Mouse (Mus musculus) lung, embryonic 16.5 days (tissue): Measurements from ENCODE around the gene Pla2g4e. TPM values are rescaled to one million over a fixed set of nuclear protein-coding genes. Genes with fewer than 3 reads are reported as not detected.
A peak's percentile ranks its signal among the peaks of the same experiment; 100 is the strongest.
"Not testable (repeated sequence)": the region's sequence is repeated elsewhere in the genome, so short reads cannot be mapped to it uniquely, and the experiment has no call there.

Experiments
- ATAC-seq: fragments of 200-750 bp; cut with Nextera tagmentation; 2 replicates; pipeline ENCODE4 v1.8.0; 2017; ENCODE audit warnings: low read depth, mild to moderate bottlenecking, moderate library complexity
- H3K27ac ChIP-seq: fragments of 300-500 bp; sonication (generic); 2 replicates; pipeline ENCODE4 v1.5.1; 2014; ENCODE audit warnings: mild to moderate bottlenecking, control low read depth, low read length
- H3K27me3 ChIP-seq: fragments of 300-500 bp; sonication (generic); 2 replicates; pipeline ENCODE4 v1.6.1; 2014; ENCODE audit warnings: low read depth, low read length, mixed read lengths; ENCODE audit not compliant: control insufficient read depth, insufficient read depth
- H3K36me3 ChIP-seq: fragments of 300-500 bp; sonication (generic); 2 replicates; pipeline ENCODE4 v1.6.1; 2014; ENCODE audit warnings: low read length; ENCODE audit not compliant: control insufficient read depth, insufficient read depth
- H3K4me1 ChIP-seq: fragments of 300-500 bp; sonication (generic); replicated peaks from 2 replicates; pipeline ENCODE4 v1.6.1; 2014; ENCODE audit warnings: low read length, mixed read lengths; ENCODE audit not compliant: control insufficient read depth, insufficient read depth
- H3K4me2 ChIP-seq: fragments of 300-500 bp; sonication (generic); 2 replicates; pipeline ENCODE4 v1.6.1; 2014; ENCODE audit warnings: low read depth, low read length, control low read depth
- H3K4me3 ChIP-seq: fragments of 300-500 bp; sonication (generic); 2 replicates; pipeline ENCODE4 v1.5.1; 2014; ENCODE audit warnings: mild to moderate bottlenecking, low read length, control low read depth
- H3K9ac ChIP-seq: fragments of 300-500 bp; sonication (generic); 2 replicates; pipeline ENCODE4 v1.6.1; 2014; ENCODE audit warnings: low read length, control low read depth
- H3K9me3 ChIP-seq: fragments of 300-500 bp; sonication (generic); 2 replicates; pipeline ENCODE4 v1.6.1; 2016; ENCODE audit warnings: low read length; ENCODE audit not compliant: control insufficient read depth
- WGBS: fragments of 180-500 bp; shearing (Covaris S2); extraction: QIAGEN DNeasy Blood & Tissue Kit; methylation state at CpG from one replicate; pipeline ENCODE4 v1.1.7; 2014; 5-methylcytosine and 5-hydroxymethylcytosine counted together
- polyA plus RNA-seq: library from polyadenylated mRNA; unstranded; fragments of >200 nt; fragmentation: Nextera tagmentation; extraction: Ambion mirVana; gene quantifications from 2 replicates; pipeline ENCODE4 v1.2.1, GENCODE M21; 2015

Pla2g4e gene
- polyA plus RNA-seq, 1 experiment from 2014 or later = 0.08 TPM

GRCm38 (mm10) chr2:120245421-120246016, 384 bp upstream of the Pla2g4e start:
- H3K27me3 ChIP-seq = no peaks in the 10 kb centered on the region; the same call in 1 of the 2 replicates
- 0 out of 2 replicates have a peak overlapping the region, but pooled peaks have one; percentile 55 for H3K9ac ChIP-seq
- peak; percentile 31; the same call in 1 of the 2 replicates for ATAC-seq
- peak overlapping the region; percentile 73 for H3K4me2 ChIP-seq
- H3K9me3 ChIP-seq = no peaks in the 10 kb centered on the region
- H3K4me3 ChIP-seq = peak overlapping the region; percentile 45
- no peak overlapping the region for H3K27ac ChIP-seq
- WGBS = 15% methylated on average over 9 of the region's 9 CpGs
- H3K36me3 ChIP-seq = no peaks in the 10 kb centered on the region
- H3K4me1 ChIP-seq = peaks cover 3% of the 10 kb centered on the region; the same call in 1 of the 2 replicates

- Histone ChIP-seq H3K9ac (no peak overlapping the region), H3K36me3 (no peaks in the 10 kb centered on the region), H3K9me3 (no peaks in the 10 kb centered on the region), H3K4me3 (no peak overlapping the region), H3K4me1 (peaks cover 3% of the 10 kb centered on the region; the same call in 1 of the 2 replicates), H3K4me2 (no peak overlapping the region), H3K27me3 (no peaks in the 10 kb centered on the region; the same call in 1 of the 2 replicates), H3K27ac (no peak overlapping the region)
- 89% methylated on average over 2 of the region's 2 CpGs for WGBS
- no peak for ATAC-seq
Observed at GRCm38 (mm10) chr2:120243995-120244394, 1.1 kb downstream of the Pla2g4e start.

- Histone ChIP-seq H3K36me3 (no peaks in the 10 kb centered on the region), H3K27me3 (no peaks in the 10 kb centered on the region; the same call in 1 of the 2 replicates), H3K4me1 (peaks cover 3% of the 10 kb centered on the region; the same call in 1 of the 2 replicates), H3K9me3 (no peaks in the 10 kb centered on the region), H3K9ac (no peak overlapping the region), H3K4me2 (no peak overlapping the region), H3K4me3 (no peak overlapping the region), H3K27ac (no peak overlapping the region)
- WGBS = 73% methylated on average over 5 of the region's 5 CpGs
- no peak for ATAC-seq
Observed at GRCm38 (mm10) chr2:120242791-120243467, 2.2 kb downstream of the Pla2g4e start.

GRCm38 (mm10) chr2:120238733-120239132, 6.4 kb downstream of the Pla2g4e start:
- not testable (repeated sequence) for H3K27ac ChIP-seq, H3K4me2 ChIP-seq, H3K9me3 ChIP-seq, H3K9ac ChIP-seq, H3K4me1 ChIP-seq, H3K27me3 ChIP-seq, H3K36me3 ChIP-seq, ATAC-seq, H3K4me3 ChIP-seq
- 75% methylated on average over 8 of the region's 9 CpGs for WGBS

GRCm38 (mm10) chr2:120237784-120238183, 7.4 kb downstream of the Pla2g4e start:
- Histone ChIP-seq H3K9ac (no peak overlapping the region), H3K36me3 (no peaks in the 10 kb centered on the region), H3K4me1 (no peaks in the 10 kb centered on the region), H3K4me3 (no peak overlapping the region), H3K27ac (no peak overlapping the region), H3K4me2 (no peak overlapping the region), H3K9me3 (no peaks in the 10 kb centered on the region), H3K27me3 (no peaks in the 10 kb centered on the region; the same call in 1 of the 2 replicates)
- no peak for ATAC-seq
- 73% methylated on average over 5 of the region's 5 CpGs for WGBS

DNA sequence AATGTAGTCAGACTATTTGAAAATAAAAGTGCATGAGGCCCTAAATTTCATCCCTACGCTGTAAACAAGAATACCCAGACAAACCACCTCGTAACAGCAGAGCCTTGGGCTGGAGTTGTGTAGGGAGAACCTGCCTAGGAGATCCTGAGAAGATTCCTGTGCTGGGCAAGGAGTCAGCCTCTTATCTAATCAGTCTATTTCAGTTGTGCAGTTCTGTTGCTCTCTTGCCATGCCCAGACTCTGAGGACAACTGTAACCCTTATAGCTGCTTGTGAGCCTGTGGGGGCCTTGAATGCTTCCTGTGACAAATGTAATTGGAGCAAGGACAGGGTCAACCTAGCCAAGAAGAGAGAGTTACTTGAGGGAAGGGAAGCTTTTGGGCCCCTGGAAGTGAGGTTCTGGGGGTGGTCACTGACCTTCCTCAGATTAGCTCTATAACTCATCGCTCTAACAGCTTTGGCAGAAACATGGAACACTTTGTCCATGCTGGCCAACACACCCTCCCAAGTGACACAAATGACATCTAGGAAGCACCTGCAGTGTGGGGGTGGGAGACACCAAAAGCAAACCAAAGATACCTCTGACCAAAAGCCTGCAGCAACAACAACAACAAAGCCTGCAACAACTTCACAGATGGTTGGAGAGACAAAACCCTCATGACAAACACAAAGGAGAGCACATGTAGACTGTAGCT, 9.0 kb downstream of the Pla2g4e start:
- H3K4me3 ChIP-seq = no peak overlapping the region
- ATAC-seq = no peak
- no peaks in the 10 kb centered on the region for H3K36me3 ChIP-seq
- H3K4me2 ChIP-seq = no peak overlapping the region
- WGBS = 84% methylated on average over 3 of the region's 3 CpGs
- no peaks in the 10 kb centered on the region for H3K9me3 ChIP-seq
- H3K9ac ChIP-seq = no peak overlapping the region
- 0 out of 2 replicates have a peak, but pooled peaks cover under 1% of the 10 kb centered on the region for H3K4me1 ChIP-seq
- no peak overlapping the region for H3K27ac ChIP-seq
- H3K27me3 ChIP-seq = no peaks in the 10 kb centered on the region

- no peak for ATAC-seq
- 48% methylated on average over 3 of the region's 3 CpGs for WGBS
- no peak overlapping the region for H3K9ac ChIP-seq
- no peak overlapping the region for H3K27ac ChIP-seq
- no peaks in the 10 kb centered on the region for H3K36me3 ChIP-seq
- no peak overlapping the region for H3K4me3 ChIP-seq
- H3K4me2 ChIP-seq = no peak overlapping the region
- H3K27me3 ChIP-seq = no peaks in the 10 kb centered on the region
- no peaks in the 10 kb centered on the region for H3K9me3 ChIP-seq
- 0 out of 2 replicates have a peak, but pooled peaks cover 2% of the 10 kb centered on the region for H3K4me1 ChIP-seq
Observed at GRCm38 (mm10) chr2:120235381-120235780, 9.8 kb downstream of the Pla2g4e start.

DNA sequence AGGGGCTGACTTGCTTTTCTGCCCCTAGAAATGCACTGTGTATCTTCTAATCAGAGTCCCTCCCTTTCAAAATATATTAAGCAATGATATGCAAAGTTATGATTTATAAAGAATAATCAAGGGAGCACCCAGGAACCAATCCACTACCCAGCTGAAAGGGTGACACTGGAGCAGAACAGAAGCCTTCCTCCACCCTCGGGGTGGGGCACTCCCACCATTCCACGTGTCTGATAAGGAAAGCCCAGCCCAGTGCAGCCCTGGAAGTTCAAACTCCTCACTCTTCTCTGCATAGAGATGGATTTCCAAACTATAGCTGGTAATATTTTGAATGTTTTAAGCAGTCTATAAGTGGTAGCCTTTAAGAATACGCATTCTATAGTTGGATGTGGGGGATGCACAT, 13.5 kb downstream of the Pla2g4e start:
- ATAC-seq = no peak

DNA sequence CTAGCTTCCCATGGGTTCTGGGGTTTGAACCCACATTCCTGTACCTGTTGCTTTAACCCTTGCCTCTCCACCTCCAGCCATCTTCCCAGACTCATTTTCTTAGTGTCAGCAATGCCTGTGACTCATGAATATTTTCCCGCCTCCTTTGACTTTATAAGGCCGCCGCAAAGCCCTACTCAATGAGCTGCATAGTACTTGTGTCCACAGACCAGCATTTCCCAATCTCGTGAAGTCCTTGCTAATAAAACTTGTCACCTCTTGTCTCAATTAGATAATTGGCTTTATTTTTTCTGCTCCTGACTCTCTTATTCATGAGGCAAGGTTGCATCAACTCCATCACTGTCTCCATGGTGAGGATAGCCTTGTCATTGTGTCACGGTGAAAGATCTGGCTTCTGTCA, 30.5 kb downstream of the Pla2g4e start:
- 86% methylated on average over 5 of the region's 5 CpGs for WGBS
- no peak overlapping the region for H3K9ac ChIP-seq
- H3K4me3 ChIP-seq = no peak overlapping the region
- no peaks in the 10 kb centered on the region for H3K9me3 ChIP-seq
- no peak overlapping the region for H3K4me2 ChIP-seq
- no peaks in the 10 kb centered on the region for H3K4me1 ChIP-seq
- no peak overlapping the region for H3K27ac ChIP-seq
- no peaks in the 10 kb centered on the region for H3K36me3 ChIP-seq
- no peaks in the 10 kb centered on the region for H3K27me3 ChIP-seq
- ATAC-seq = no peak

More for the DNA sequence above, 13.5 kb downstream of the Pla2g4e start:
- Histone ChIP-seq H3K36me3 (no peaks in the 10 kb centered on the region), H3K4me2 (no peak overlapping the region), H3K4me3 (no peak overlapping the region), H3K27me3 (no peaks in the 10 kb centered on the region), H3K9ac (no peak overlapping the region), H3K9me3 (no peaks in the 10 kb centered on the region), H3K4me1 (peaks cover 7% of the 10 kb centered on the region; the same call in 1 of the 2 replicates), H3K27ac (no peak overlapping the region)
- WGBS = 28% methylated on average over 3 of the region's 3 CpGs
